Mouse (Mus musculus) cerebellum, adult (tissue): ENCODE measurements around the gene Olfr352.

ENCODE experiments used
- ATAC-seq: cut with Nextera tagmentation; 2 replicates; pipeline ENCODE4 v1.9.2; 2017; ENCODE audit warnings: mild to moderate bottlenecking, moderate library complexity, mixed read lengths; ENCODE audit not compliant: insufficient number of reproducible peaks, low FRiP score, low TSS enrichment

Olfr352 gene

GRCm38 (mm10) chr2:36868160-36868559 is at the start of gene Olfr352:
Olfr352 (plus strand) TSS chr2:36868460.
- no peak for ATAC-seq

- ATAC-seq = no peak
These were observed 22.2 kb upstream of the Olfr352 start, which contains the start of gene Olfr350 for GRCm38 (mm10) chr2:36846010-36846409. Olfr350 (plus strand) TSS chr2:36846310.

- no peak for ATAC-seq
These were observed 5.7 kb upstream of the Olfr352 start, which contains the start of gene Olfr351 for GRCm38 (mm10) chr2:36862560-36862959. Olfr351 (minus strand) TSS chr2:36862660.

- ATAC-seq = no peak
These were observed 24.6 kb downstream of the Olfr352 start, which contains the start of gene Olfr353 for GRCm38 (mm10) chr2:36892836-36893235. Olfr353 (minus strand) TSS chr2:36892936.

- no peak for ATAC-seq
These were observed 28.9 kb downstream of the Olfr352 start for GRCm38 (mm10) chr2:36897114-36897513.

- no peak for ATAC-seq
These were observed 37.1 kb downstream of the Olfr352 start, which contains the start of gene Olfr354 for GRCm38 (mm10) chr2:36905380-36905779. Olfr354 (plus strand) TSS chr2:36905680.
